Mouse (Mus musculus) intestine, embryonic 16.5 days (tissue): Measurements from ENCODE around the gene Ppfibp1. TPM values are rescaled to one million over a fixed set of nuclear protein-coding genes. Genes with fewer than 3 reads are reported as not detected.

Source experiments
- ATAC-seq: fragments of 200-750 bp; cut with Nextera tagmentation; 2 replicates; pipeline ENCODE4 v1.8.0; 2017; ENCODE audit warnings: moderate TSS enrichment, moderate library complexity
- H3K27ac ChIP-seq: fragments of 300-500 bp; sonication (generic); 2 replicates; pipeline ENCODE4 v1.5.1; 2014; ENCODE audit warnings: mild to moderate bottlenecking, low read length
- H3K27me3 ChIP-seq: fragments of 300-500 bp; sonication (generic); replicated peaks from 2 replicates; pipeline ENCODE4 v1.6.1; 2014; ENCODE audit warnings: low read length, control low read depth, mixed read lengths; ENCODE audit not compliant: control insufficient read depth, insufficient read depth
- H3K36me3 ChIP-seq: fragments of 300-500 bp; sonication (generic); 2 replicates; pipeline ENCODE4 v1.6.1; 2014; ENCODE audit warnings: low read length, control low read depth; ENCODE audit not compliant: control insufficient read depth, insufficient read depth
- H3K4me1 ChIP-seq: fragments of 300-500 bp; sonication (generic); 2 replicates; pipeline ENCODE4 v1.6.1; 2014; ENCODE audit warnings: low read length, control low read depth, mixed read lengths; ENCODE audit not compliant: control insufficient read depth, insufficient read depth
- H3K4me2 ChIP-seq: fragments of 300-500 bp; sonication (generic); 2 replicates; pipeline ENCODE4 v1.6.1; 2014; ENCODE audit warnings: low read depth, low read length, control low read depth
- H3K4me3 ChIP-seq: fragments of 300-500 bp; sonication (generic); 2 replicates; pipeline ENCODE4 v1.5.1; 2014; ENCODE audit warnings: mild to moderate bottlenecking, low read length
- H3K9ac ChIP-seq: fragments of 300-500 bp; sonication (generic); 2 replicates; pipeline ENCODE4 v1.6.1; 2014; ENCODE audit warnings: low read depth, low read length
- H3K9me3 ChIP-seq: fragments of 300-500 bp; sonication (generic); 2 replicates; pipeline ENCODE4 v1.6.1; 2016; ENCODE audit warnings: low read length, control low read depth; ENCODE audit not compliant: control insufficient read depth
- WGBS: fragments of 180-500 bp; shearing (Covaris S2); extraction: QIAGEN DNeasy Blood & Tissue Kit; methylation state at CpG from one replicate; pipeline ENCODE4 v1.1.7; 2014; 5-methylcytosine and 5-hydroxymethylcytosine counted together
- polyA plus RNA-seq: library from polyadenylated mRNA; unstranded; fragments of >200 nt; fragmentation: Nextera tagmentation; extraction: Ambion mirVana; gene quantifications from 2 replicates; pipeline ENCODE4 v1.2.1, GENCODE M21; 2015

Ppfibp1 gene
- polyA plus RNA-seq, 1 experiment from 2014 or later, result 31.8 TPM

DNA sequence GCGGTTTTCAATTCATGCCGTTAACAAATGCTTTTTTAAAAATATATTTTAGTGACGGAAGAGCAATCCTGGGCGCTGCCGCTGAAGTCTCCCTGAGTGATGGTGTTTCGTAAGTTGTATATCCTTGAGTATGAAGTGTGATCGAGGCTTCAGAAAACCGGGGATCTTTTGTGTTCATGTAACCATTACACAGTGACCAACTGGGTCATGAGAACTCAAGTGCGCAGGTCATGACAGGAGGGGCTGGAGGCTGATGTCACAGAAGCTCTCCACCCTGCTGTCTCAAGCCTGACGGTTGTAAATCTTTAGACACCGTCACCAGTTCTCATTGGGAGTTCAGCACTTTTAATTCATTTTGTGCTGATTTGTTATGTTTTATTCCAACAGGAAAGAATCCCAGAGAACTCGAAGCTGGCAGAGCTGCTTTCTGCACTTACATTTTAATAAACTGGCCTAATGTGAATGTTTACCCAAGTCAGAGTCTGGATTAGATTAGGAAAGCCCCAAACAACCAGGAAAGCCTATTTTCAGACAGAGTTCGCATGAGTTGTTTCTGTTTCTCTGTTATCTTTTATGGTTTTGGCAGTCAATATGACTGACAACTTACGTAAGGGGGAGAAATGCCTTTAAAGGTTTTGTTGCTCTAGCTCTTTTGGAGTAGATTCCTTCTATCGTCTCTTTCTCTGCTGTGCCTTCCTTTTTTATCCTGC lies 122.7 kb downstream of the Ppfibp1 start:
- Histone ChIP-seq H3K27me3 (no peaks in the 10 kb centered on the region), H3K4me1 (no peaks in the 10 kb centered on the region), H3K9ac (no peak overlapping the region), H3K4me3 (no peak overlapping the region), H3K4me2 (no peak overlapping the region), H3K9me3 (no peaks in the 10 kb centered on the region), H3K36me3 (0 out of 2 replicates have a peak, but pooled peaks cover 7% of the 10 kb centered on the region), H3K27ac (no peak overlapping the region)
- ATAC-seq, result no peak
- 84% methylated on average over 15 of the region's 15 CpGs for WGBS

DNA sequence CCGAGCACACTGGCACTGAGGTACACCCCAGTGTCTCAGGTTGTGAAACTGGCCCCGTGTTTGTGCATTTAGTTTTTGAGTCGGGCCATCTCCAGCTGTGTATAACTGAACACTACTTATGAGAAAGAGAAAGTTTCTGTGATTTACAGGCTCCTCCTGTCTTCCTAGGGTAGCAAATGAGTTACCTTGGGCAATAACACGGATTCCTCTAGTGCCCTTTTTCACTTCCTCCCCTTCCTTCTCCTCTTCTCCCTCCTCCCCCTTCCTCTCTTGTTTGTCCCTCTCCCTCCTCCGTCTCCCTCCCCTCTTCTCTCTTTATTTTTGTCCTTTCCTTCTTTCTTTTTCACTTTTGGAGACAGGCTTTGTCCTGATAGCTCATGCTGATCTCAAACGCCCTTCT lies 123.3 kb downstream of the Ppfibp1 start:
- Histone ChIP-seq H3K4me3 (no peak overlapping the region), H3K4me2 (no peak overlapping the region), H3K9ac (no peak overlapping the region), H3K36me3 (peaks cover 7% of the 10 kb centered on the region; the same call in 1 of the 2 replicates), H3K27ac (no peak overlapping the region), H3K9me3 (no peaks in the 10 kb centered on the region), H3K27me3 (no peaks in the 10 kb centered on the region), H3K4me1 (no peaks in the 10 kb centered on the region)
- no peak for ATAC-seq
- 74% methylated on average over 6 of the region's 6 CpGs for WGBS

GRCm38 (mm10) chr6:147011977-147012376 lies 123.7 kb downstream of the Ppfibp1 start:
- Histone ChIP-seq H3K4me3 (no peak overlapping the region), H3K9ac (no peak overlapping the region), H3K4me1 (no peaks in the 10 kb centered on the region), H3K27ac (no peak overlapping the region), H3K27me3 (no peaks in the 10 kb centered on the region), H3K9me3 (no peaks in the 10 kb centered on the region), H3K36me3 (peaks cover 7% of the 10 kb centered on the region; the same call in 1 of the 2 replicates), H3K4me2 (no peak overlapping the region)
- WGBS, result 87% methylated on average over 6 of the region's 6 CpGs
- ATAC-seq, result no peak

- Histone ChIP-seq H3K36me3 (peaks cover 7% of the 10 kb centered on the region; the same call in 1 of the 2 replicates), H3K4me2 (no peak overlapping the region), H3K27ac (no peak overlapping the region), H3K9ac (no peak overlapping the region), H3K9me3 (no peaks in the 10 kb centered on the region), H3K4me3 (no peak overlapping the region), H3K27me3 (no peaks in the 10 kb centered on the region), H3K4me1 (no peaks in the 10 kb centered on the region)
- ATAC-seq, result no peak
- 86% methylated on average over 1 of the region's 1 CpGs for WGBS
Measured at GRCm38 (mm10) chr6:147013546-147013945, 125.3 kb downstream of the Ppfibp1 start.

- WGBS, result 88% methylated on average over 4 of the region's 4 CpGs
- ATAC-seq, result no peak
- Histone ChIP-seq H3K4me3 (no peak overlapping the region), H3K36me3 (peaks cover 6% of the 10 kb centered on the region; the same call in 1 of the 2 replicates), H3K9me3 (no peaks in the 10 kb centered on the region), H3K4me2 (no peak overlapping the region), H3K27me3 (no peaks in the 10 kb centered on the region), H3K27ac (no peak overlapping the region), H3K4me1 (no peaks in the 10 kb centered on the region), H3K9ac (no peak overlapping the region)
Measured at GRCm38 (mm10) chr6:147017906-147018305, 129.6 kb downstream of the Ppfibp1 start.

DNA sequence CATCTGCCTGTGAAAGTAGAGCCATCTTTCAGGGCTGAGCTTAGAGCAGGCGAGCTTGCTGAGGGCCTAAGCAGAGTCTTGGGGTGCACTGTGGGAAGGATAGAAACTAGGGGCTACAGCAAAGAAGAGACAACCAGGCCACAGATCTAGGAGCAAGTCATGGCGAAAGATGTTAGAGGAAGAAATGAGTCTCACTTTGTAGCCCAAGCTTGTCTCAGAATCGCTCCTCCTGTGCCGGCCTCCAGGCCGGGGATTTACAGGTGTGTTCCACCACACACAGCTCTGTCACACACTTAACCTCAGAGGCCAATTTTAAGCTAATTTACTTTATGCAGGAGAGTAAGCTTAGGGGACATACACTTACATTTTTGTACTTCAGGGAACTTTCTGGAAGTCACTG lies 130.1 kb downstream of the Ppfibp1 start:
- Histone ChIP-seq H3K27me3 (no peaks in the 10 kb centered on the region), H3K36me3 (peaks cover 6% of the 10 kb centered on the region; the same call in 1 of the 2 replicates), H3K4me3 (no peak overlapping the region), H3K4me1 (no peaks in the 10 kb centered on the region), H3K4me2 (no peak overlapping the region), H3K9me3 (no peaks in the 10 kb centered on the region), H3K9ac (no peak overlapping the region), H3K27ac (no peak overlapping the region)
- WGBS, result 93% methylated on average over 5 of the region's 5 CpGs
- no peak for ATAC-seq

DNA sequence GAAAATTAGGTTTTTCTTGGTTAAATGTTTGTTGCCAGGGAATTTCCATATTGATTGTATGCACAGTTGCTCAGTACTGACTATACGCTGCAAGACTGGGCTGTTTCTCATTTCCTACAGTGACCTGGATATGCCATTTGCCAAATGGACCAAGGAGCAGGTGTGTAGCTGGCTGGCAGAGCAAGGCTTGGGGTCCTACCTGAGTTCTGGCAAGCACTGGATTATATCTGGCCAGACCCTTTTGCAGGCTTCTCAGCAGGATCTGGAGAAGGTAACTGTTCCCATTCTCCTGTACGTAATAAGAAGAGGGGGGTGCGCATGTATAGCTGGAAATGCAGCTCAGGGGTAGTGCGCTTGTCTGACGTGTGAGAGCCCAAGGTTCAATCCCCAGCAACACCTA lies 132.9 kb downstream of the Ppfibp1 start:
- no peaks in the 10 kb centered on the region for H3K4me1 ChIP-seq
- H3K4me2 ChIP-seq, result no peak overlapping the region
- H3K9me3 ChIP-seq, result no peaks in the 10 kb centered on the region
- no peaks in the 10 kb centered on the region for H3K27me3 ChIP-seq
- no peak overlapping the region for H3K27ac ChIP-seq
- H3K4me3 ChIP-seq, result no peak overlapping the region
- ATAC-seq, result no peak
- WGBS, result 93% methylated on average over 5 of the region's 5 CpGs
- no peak overlapping the region for H3K9ac ChIP-seq
- peaks cover 2% of the 10 kb centered on the region; the same call in 1 of the 2 replicates for H3K36me3 ChIP-seq

GRCm38 (mm10) chr6:147022375-147023132 lies 134.3 kb downstream of the Ppfibp1 start:
- Histone ChIP-seq H3K27ac (no peak overlapping the region), H3K27me3 (no peaks in the 10 kb centered on the region), H3K4me3 (no peak overlapping the region), H3K36me3 (0 out of 2 replicates have a peak, but pooled peaks cover 2% of the 10 kb centered on the region), H3K4me1 (no peaks in the 10 kb centered on the region), H3K9me3 (no peaks in the 10 kb centered on the region), H3K4me2 (no peak overlapping the region), H3K9ac (no peak overlapping the region)
- ATAC-seq, result no peak
- WGBS, result 87% methylated on average over 16 of the region's 16 CpGs

- no peaks in the 10 kb centered on the region for H3K9me3 ChIP-seq
- no peaks in the 10 kb centered on the region for H3K4me1 ChIP-seq
- H3K27ac ChIP-seq, result no peak overlapping the region
- H3K4me2 ChIP-seq, result no peak overlapping the region
- no peaks in the 10 kb centered on the region for H3K27me3 ChIP-seq
- 94% methylated on average over 2 of the region's 2 CpGs for WGBS
- H3K4me3 ChIP-seq, result no peak overlapping the region
- no peak for ATAC-seq
- H3K9ac ChIP-seq, result no peak overlapping the region
- 0 out of 2 replicates have a peak, but pooled peaks cover 2% of the 10 kb centered on the region for H3K36me3 ChIP-seq
Measured at GRCm38 (mm10) chr6:147023133-147023395, 134.8 kb downstream of the Ppfibp1 start.
